Mouse (Mus musculus) cerebellum, postnatal 10 days (tissue): ENCODE measurements around the gene Myom1.

Source experiments
- DNase-seq, 2 experiments: peaks; one replicate each; pipeline ENCODE4 v3.0.0; 2021; ENCODE audit warnings: mixed read lengths in 2 of 2

Myom1 gene

GRCm38 (mm10) chr17:71018616-71019308, 16.3 kb downstream of the Myom1 start:
- no peak for DNase-seq

- DNase-seq = no peak
These were observed 16.8 kb downstream of the Myom1 start for GRCm38 (mm10) chr17:71019309-71019655.

GRCm38 (mm10) chr17:71019860-71020259, 17.4 kb downstream of the Myom1 start:
- no peak for DNase-seq

- DNase-seq = no peak
These were observed 20.4 kb downstream of the Myom1 start for GRCm38 (mm10) chr17:71022841-71023240.

- no peak for DNase-seq
These were observed 21.6 kb downstream of the Myom1 start for GRCm38 (mm10) chr17:71024071-71024470.

GRCm38 (mm10) chr17:71025922-71026321, 23.5 kb downstream of the Myom1 start:
- DNase-seq = no peak

- no peak for DNase-seq
These were observed 24.8 kb downstream of the Myom1 start for GRCm38 (mm10) chr17:71027186-71027585.

- no peak for DNase-seq
These were observed 30.3 kb downstream of the Myom1 start for GRCm38 (mm10) chr17:71032719-71033118.

- peak; percentile 14 to 17 for DNase-seq
These were observed 32.0 kb downstream of the Myom1 start for GRCm38 (mm10) chr17:71034472-71034871.

- DNase-seq = no peak
These were observed 34.8 kb downstream of the Myom1 start for GRCm38 (mm10) chr17:71037188-71037587.

- DNase-seq = no peak
These were observed 36.4 kb downstream of the Myom1 start for GRCm38 (mm10) chr17:71038812-71039211.

GRCm38 (mm10) chr17:71039851-71040581, 37.6 kb downstream of the Myom1 start:
- no peak for DNase-seq

- DNase-seq = no peak
These were observed 38.1 kb downstream of the Myom1 start for GRCm38 (mm10) chr17:71040582-71040880.

GRCm38 (mm10) chr17:71042645-71043044, 40.2 kb downstream of the Myom1 start:
- DNase-seq = no peak

- DNase-seq = no peak
These were observed 43.2 kb downstream of the Myom1 start for GRCm38 (mm10) chr17:71045591-71045990.

GRCm38 (mm10) chr17:71046856-71047255, 44.4 kb downstream of the Myom1 start:
- no peak for DNase-seq

GRCm38 (mm10) chr17:71049292-71049691, 46.9 kb downstream of the Myom1 start:
- no peak for DNase-seq

GRCm38 (mm10) chr17:71053134-71053708, 50.8 kb downstream of the Myom1 start:
- DNase-seq = no peak

GRCm38 (mm10) chr17:71055203-71055894, 52.9 kb downstream of the Myom1 start:
- peak; percentile 25 to 27 for DNase-seq

GRCm38 (mm10) chr17:71056405-71056804, 54.0 kb downstream of the Myom1 start:
- DNase-seq = no peak

- DNase-seq = no peak
These were observed 55.3 kb downstream of the Myom1 start for GRCm38 (mm10) chr17:71057758-71058157.

GRCm38 (mm10) chr17:71059213-71059612, 56.8 kb downstream of the Myom1 start:
- no peak for DNase-seq

- DNase-seq = no peak
These were observed 59.7 kb downstream of the Myom1 start for GRCm38 (mm10) chr17:71062049-71062560.
